Mouse (Mus musculus) ES-E14 (cell line): ENCODE results near the gene Ucn2. TPM values are rescaled to one million over a fixed set of nuclear protein-coding genes. Genes with fewer than 3 reads are reported as not detected.

Source experiments
- DNase-seq: peaks from one replicate; pipeline ENCODE4 v3.0.0-alpha.2; 2013; ENCODE audit warnings: low read depth, low spot score
- H3K27ac ChIP-seq: 2 replicates; pipeline ENCODE4 v1.5.1; 2012; ENCODE audit warnings: low read depth, mild to moderate bottlenecking, low read length, moderate library complexity, mixed read lengths; ENCODE audit not compliant: poor library complexity, insufficient read depth, severe bottlenecking
- H3K36me3 ChIP-seq: 2 replicates; pipeline ENCODE4 v1.6.1; 2012; ENCODE audit warnings: mild to moderate bottlenecking, low read length, moderate library complexity, mixed read lengths; ENCODE audit not compliant: control insufficient read depth, poor library complexity, insufficient read depth, severe bottlenecking
- H3K4me1 ChIP-seq, 2 experiments: fragments of 150-350 bp in 1 of 2; sonication (generic) in 1 of 2; 2 replicates each; pipeline ENCODE4 v1.6.1; 2012; ENCODE audit warnings: low read length in 2 of 2, mild to moderate bottlenecking in 1 of 2, mixed read lengths in 1 of 2; ENCODE audit not compliant: control insufficient read depth in 2 of 2, insufficient read depth in 2 of 2, poor library complexity in 1 of 2
- H3K4me3 ChIP-seq, 2 experiments: fragments of 150-350 bp in 1 of 2; sonication (generic) in 1 of 2; 2 replicates each; pipeline ENCODE4 v1.5.1; 2012; ENCODE audit warnings: low read length in 2 of 2, low read depth in 1 of 2, mild to moderate bottlenecking in 1 of 2, mixed read lengths in 1 of 2; ENCODE audit not compliant: insufficient read depth in 1 of 2, poor library complexity in 1 of 2, severe bottlenecking in 1 of 2
- H3K9ac ChIP-seq: 2 replicates; pipeline ENCODE4 v1.6.1; 2012; ENCODE audit warnings: low read depth, mild to moderate bottlenecking, low read length, mixed read lengths; ENCODE audit not compliant: poor library complexity, insufficient read depth, severe bottlenecking
- H3K9me3 ChIP-seq: fragments of 150-350 bp; sonication (generic); 2 replicates; pipeline ENCODE4 v1.6.1; 2012; ENCODE audit warnings: low read depth, mild to moderate bottlenecking, low read length; ENCODE audit not compliant: control insufficient read depth, insufficient read depth
- CHD2 ChIP-seq: IDR thresholded peaks from 2 replicates; pipeline ENCODE4 v1.6.1; 2014; ENCODE audit warnings: mild to moderate bottlenecking, low read depth, low read length, inconsistent platforms
- HCFC1 ChIP-seq: IDR thresholded peaks from 2 replicates; pipeline ENCODE4 v1.6.1; 2012; ENCODE audit warnings: low read length, inconsistent platforms, borderline replicate concordance; ENCODE audit not compliant: insufficient read depth
- MAFK ChIP-seq: IDR thresholded peaks from 2 replicates; pipeline ENCODE4 v1.6.1; 2014; ENCODE audit warnings: mild to moderate bottlenecking, low read depth, low read length, inconsistent platforms; ENCODE audit not compliant: insufficient read depth
- ZC3H11A ChIP-seq: IDR thresholded peaks from 2 replicates; pipeline ENCODE4 v1.6.1; 2012; ENCODE audit warnings: low read depth, mild to moderate bottlenecking, inconsistent platforms, low read length, borderline replicate concordance
- ZNF384 ChIP-seq: IDR thresholded peaks from 2 replicates; pipeline ENCODE4 v1.6.1; 2012; ENCODE audit warnings: low read depth, low read length, inconsistent platforms
- in situ Hi-C, 2 experiments: fragments of 600-800 bp; cut with MboI; formaldehyde crosslinking; loops; one replicate each; pipeline ENCODE4 v1.15.1; 2025; ENCODE audit warnings: low sequenced_read_pairs in 2 of 2, inconsistent platforms in 1 of 2; ENCODE audit not compliant: unreplicated experiment in 2 of 2
- total RNA-seq: library from RNA; depleted of rRNA; stranded (reverse); fragments of 300-350 nt; gene quantifications from 2 replicates; pipeline ENCODE4 v1.2.3, GENCODE M21; 2012

The Ucn2 gene
- total RNA-seq, 1 experiment: 0.36 TPM

DNA sequence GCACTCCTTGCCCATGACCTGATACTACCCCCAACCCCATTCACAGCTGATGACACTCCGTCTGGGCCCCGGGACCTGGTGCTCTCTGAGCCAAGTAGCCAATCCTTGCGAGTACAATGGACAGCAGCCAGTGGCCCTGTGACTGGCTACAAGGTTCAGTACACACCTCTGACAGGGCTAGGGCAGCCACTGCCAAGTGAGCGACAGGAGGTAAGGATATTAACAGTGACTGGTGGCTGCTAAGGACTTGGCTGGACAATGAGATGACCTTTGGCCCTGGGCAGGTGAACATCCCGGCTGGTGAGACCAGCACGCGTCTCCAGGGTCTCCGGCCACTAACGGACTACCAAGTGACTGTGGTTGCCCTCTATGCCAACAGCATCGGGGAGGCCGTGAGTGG is 30.0 kb upstream of the Ucn2 start:
- Histone ChIP-seq H3K9me3 (no peaks in the 10 kb centered on the region), H3K27ac (no peak overlapping the region), H3K4me1 (peaks cover 0 to 9% of the 10 kb centered on the region in 2 experiments; a peak in 1 of 4 replicates), H3K9ac (no peak overlapping the region), H3K36me3 (no peaks in the 10 kb centered on the region), H3K4me3 (no peak overlapping the region)
- in situ Hi-C loops: no loop called here
- no peak for TF ChIP-seq ZNF384
- no peak for TF ChIP-seq ZC3H11A
- TF ChIP-seq MAFK: no peak
- no peak for DNase-seq

DNA sequence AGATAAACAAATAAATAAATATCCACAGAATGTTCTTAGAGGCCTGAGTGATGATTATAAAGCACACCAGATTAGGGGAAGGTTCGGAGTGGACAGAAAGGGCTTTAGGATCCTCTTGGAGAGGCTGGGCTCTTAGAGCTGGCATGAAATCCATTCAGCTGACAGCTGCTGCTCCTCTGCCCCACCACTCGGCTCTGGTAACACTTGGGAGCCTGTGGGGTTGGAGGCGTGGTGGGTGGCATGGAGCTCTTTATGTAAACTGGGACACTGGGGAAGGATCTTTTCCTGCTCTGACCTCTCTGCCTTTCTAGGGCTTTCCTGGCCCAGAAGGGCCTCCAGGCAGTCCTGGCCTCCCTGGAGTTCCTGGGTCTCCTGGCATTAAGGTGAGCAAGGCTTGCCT is 22.2 kb upstream of the Ucn2 start:
- Histone ChIP-seq H3K27ac (no peak overlapping the region), H3K9me3 (no peaks in the 10 kb centered on the region), H3K36me3 (no peaks in the 10 kb centered on the region), H3K4me3 (no peak overlapping the region), H3K4me1 (no peaks in the 10 kb centered on the region), H3K9ac (no peak overlapping the region)
- DNase-seq: no peak
- TF ChIP-seq ZC3H11A (no peak), MAFK (no peak), ZNF384 (no peak), HCFC1 (no peak), CHD2 (no peak)
- in situ Hi-C loops: no loop called here

DNA sequence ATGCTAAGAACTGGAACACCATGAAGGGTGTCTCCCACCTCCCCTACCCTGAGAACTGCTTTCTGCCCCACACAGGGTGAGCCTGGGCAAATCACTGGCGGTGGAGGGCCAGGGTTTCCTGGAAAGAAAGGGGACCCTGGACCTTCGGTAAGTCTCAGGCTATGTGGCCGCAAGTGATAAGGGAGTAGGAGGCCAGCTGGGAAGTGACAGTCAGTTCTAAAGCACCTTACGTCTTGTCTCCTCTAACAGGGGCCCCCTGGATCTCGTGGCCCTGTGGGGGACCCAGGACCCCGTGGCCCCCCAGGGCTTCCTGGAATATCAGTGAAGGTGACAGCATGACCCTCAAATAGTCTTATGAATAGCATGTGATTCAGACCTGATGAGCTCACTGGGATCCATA is 21.5 kb upstream of the Ucn2 start:
- Histone ChIP-seq H3K9me3 (no peaks in the 10 kb centered on the region), H3K36me3 (no peaks in the 10 kb centered on the region), H3K9ac (no peak overlapping the region), H3K4me3 (no peak overlapping the region), H3K27ac (no peak overlapping the region), H3K4me1 (no peaks in the 10 kb centered on the region)
- in situ Hi-C loops: no loop called here
- no peak for DNase-seq
- TF ChIP-seq HCFC1 (no peak), ZNF384 (no peak), MAFK (no peak), ZC3H11A (no peak), CHD2 (no peak)

DNA sequence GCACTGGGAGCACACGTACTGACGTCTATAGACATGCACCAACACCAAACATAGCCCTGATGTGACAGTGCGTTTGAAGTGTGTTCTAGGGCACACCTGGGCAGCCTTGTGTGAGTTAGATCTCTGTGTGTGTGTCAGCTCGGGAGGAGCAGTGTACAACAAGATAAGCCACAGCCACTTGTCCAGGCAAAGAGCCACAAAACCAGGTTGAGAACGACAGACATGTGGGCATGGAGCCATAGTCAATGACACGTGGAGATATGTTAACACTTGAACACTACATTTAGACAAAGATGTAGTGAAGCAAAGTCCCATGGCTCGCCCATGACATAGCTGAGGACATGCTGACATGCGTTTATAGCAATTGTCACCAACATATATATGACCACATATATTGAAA is 15.2 kb upstream of the Ucn2 start:
- Histone ChIP-seq H3K27ac (no peak overlapping the region), H3K9me3 (no peaks in the 10 kb centered on the region), H3K4me3 (no peak overlapping the region), H3K9ac (no peak overlapping the region), H3K36me3 (no peaks in the 10 kb centered on the region), H3K4me1 (no peaks in the 10 kb centered on the region)
- no peak for TF ChIP-seq ZNF384
- TF ChIP-seq HCFC1: no peak
- TF ChIP-seq CHD2: no peak
- no peak for TF ChIP-seq ZC3H11A
- no peak for TF ChIP-seq MAFK
- no peak for DNase-seq
- in situ Hi-C loops: no loop called here

DNA sequence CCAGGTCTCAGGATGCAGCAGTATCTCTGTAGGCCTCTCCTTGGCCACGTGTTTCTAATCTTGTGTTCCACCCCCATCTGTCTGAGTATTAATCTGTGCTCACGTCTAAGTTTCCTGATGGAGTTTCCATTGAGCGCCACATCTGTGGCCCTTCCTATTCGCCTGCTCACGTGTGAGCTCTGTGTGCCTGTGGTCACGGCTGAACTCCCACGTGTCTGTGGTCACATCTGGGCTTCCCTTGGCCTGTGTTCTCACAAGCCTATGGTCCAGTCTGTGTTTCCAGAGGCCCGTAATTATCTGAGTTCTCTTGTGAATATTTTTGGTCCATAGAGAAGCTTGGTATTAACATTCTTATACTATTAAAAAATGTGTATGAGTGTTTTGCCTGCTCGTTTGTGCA is 9.3 kb upstream of the Ucn2 start:
- TF ChIP-seq ZC3H11A: no peak
- no peak for TF ChIP-seq ZNF384
- TF ChIP-seq CHD2: no peak
- no peak for TF ChIP-seq HCFC1
- no peak for TF ChIP-seq MAFK
- no peak overlapping the region for H3K4me3 ChIP-seq
- no peaks in the 10 kb centered on the region for H3K36me3 ChIP-seq
- H3K27ac ChIP-seq: no peak overlapping the region
- no peak overlapping the region for H3K9ac ChIP-seq
- no peak for DNase-seq
- no peaks in the 10 kb centered on the region; a peak in 1 of 4 replicates for H3K4me1 ChIP-seq
- in situ Hi-C loops: no loop called here
- H3K9me3 ChIP-seq: no peaks in the 10 kb centered on the region
